Mouse (Mus musculus): ENCODE measurements at regions not wholly inside any gene's neighbourhood (a gene's known extent, or its start where the extent isn't known, plus 50 kb on each side); places are given as distances from the start of the nearest gene placed in this dataset.

GRCm38 (mm10) chr9:83325910-83326309 is 115.0 kb downstream of the Lca5 start:
- TF ChIP-seq CTCF (IDR thresholded peaks at IDR 0.05; ENCODE audit: borderline replicate concordance, insufficient read depth, low read length) = no peak
- no peak for TF ChIP-seq POLR2A (IDR thresholded peaks at IDR 0.05; ENCODE audit: low read depth, low read length)

Data from embryonic fibroblast, embryonic 13.5 days (primary cell).